Mouse (Mus musculus): ENCODE results near the gene Ergic2. TPM values are rescaled to one million over a fixed set of nuclear protein-coding genes. Genes with fewer than 3 reads are reported as not detected.

The Ergic2 gene
- total RNA-seq (2021): 10 to 100 TPM; 79.9 to 81.0 TPM

DNA sequence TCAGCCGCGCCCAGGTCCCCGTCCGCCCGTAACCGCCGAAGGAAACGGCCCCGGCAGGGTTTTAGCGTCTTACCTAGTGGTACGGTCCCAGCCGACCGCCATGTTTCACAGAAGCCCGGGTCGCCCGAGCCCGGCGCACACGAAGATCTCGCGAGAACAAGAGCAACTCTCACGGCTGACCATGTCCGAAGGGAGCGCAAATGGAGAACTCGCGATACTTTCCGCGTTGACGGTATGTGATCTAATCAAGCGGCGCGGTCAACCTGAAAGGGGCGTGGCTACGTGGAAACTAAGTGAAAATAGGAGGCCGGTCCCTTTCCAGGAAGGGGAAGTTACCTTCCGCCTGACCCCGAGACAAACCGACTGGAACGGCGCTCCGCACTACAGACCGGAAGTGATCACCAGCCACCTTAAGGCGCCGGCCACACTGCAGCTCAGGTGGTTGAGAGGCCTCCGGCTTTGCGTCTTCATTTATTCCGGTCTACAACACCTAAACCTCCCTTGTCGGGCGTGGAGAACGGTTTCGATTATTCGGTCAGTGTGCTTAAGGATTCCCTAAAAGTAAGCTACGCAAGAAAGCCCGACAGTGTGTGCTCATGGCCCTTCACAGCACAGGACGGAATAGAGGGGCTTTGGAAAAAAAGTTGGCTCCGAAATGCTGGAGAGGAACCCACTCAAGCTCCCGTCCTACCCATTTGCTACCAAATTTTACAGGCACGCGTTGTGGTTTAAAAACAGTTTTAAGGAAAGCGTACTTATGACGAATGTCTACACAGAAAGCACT lies at the start of gene Ergic2:
Gene Ergic2 (minus strand): TSS at position 478 of the 784 bp plus-strand sequence.
- DNase-seq: peak; percentile 97

DNA sequence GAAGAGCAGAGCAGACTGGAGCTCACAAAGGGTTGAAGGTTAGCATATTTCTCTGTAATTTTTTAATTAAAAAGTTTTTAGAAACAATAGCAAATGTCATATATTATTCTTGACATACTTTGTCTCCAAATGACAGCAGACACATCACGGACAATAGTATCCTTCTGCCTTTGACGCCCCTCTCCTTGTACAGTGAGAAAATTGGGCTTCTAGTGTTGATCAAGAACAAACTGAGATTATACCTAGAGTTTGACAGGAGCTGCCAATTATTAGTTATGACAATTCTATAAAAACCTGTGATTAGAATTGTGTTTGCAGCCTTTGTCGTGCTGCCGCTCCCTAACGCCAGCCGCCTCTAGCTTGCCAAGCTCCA lies 48.5 kb upstream of the Ergic2 start:
- DNase-seq: no peak

DNA sequence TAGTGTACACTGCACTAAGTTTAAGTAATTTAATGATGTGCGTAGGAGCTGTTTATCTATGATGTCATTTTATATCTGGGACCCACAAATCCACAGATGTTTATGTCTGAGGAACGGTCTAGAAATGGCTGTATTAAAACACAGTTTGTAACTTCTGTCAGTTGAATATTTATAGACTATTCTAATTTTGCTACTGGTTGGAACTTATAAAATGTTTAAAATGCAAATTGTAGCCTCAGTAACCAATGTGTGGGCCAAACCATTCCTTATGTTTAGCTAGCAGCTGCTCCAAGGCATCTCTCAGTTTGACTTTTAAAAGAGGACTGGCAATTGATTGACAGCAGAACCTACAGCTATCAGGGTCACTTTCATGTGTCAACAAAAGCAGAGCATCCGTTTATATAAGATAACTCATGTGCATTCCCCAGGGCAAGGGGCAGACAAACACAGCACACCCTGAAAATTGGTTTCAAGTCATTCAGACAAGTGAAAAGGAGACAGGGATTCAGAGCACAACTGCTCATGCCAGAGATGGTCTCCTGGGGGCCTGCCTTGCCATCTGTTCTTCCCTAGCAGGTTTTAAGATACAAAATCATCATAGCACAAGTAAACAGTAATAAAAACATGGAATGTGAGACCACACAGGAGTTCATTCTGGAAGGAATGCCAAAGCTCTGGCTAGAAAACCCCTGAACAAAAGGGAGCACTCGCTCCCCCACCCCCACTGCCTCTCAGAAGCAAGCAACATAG lies 48.0 kb upstream of the Ergic2 start:
- peak; percentile 16 for DNase-seq

DNA sequence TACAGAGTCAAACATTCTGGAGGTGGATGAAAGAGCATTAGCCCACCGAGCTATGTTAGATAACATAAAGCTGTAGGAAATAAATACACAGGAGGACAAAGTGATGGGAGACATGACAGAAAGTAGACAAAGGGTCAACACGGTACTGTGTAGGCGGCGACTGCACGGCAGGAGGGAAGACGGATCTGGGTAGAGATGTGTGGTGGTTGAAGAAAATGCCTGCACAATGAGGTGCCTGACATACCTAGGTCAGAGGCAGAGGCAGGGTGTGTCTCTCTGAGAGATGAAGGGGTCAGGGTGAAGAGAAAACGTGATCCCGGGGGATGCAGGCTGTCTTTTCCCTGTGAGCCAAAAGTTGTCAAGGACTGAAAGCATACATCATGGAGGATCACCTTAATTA lies 46.9 kb upstream of the Ergic2 start:
- DNase-seq: no peak

DNA sequence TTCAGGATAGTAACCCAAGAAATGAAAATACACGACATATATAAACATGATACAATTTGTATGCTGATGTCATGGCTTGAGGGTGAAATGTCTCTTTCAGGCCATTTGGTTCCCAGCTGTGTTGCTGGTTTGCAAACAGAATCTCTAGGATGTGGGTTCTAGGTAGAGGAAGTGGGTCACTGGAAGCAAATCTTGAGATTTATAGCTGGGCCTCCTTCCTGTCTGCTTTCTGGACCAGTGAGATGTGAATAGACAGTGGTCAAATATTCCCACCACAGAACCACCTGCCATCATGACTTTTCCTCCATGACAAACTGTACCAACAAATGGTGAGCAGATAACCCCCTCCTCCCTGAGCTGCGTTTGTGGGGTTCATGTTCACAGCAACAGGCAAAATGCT lies 45.6 kb upstream of the Ergic2 start:
- DNase-seq: no peak

DNA sequence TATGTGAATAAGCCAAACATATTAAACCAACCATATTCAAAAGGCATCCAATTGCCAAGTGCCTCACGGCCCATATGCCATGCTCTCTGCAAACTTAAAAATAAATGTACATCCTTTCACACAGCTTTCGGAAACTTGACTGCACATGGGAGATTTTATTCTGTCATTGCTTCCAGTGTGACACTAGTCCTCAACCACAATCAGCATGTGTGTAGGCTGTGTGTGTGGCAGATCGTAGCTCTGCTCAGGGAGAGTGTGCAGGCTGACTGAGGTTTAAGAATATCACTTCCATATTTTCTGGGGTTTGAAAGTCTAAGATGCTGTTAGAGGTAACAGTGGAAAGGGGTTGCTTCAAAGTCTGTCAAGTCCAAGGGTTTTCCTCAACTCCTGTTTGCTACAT lies 43.9 kb upstream of the Ergic2 start:
- DNase-seq: no peak

DNA sequence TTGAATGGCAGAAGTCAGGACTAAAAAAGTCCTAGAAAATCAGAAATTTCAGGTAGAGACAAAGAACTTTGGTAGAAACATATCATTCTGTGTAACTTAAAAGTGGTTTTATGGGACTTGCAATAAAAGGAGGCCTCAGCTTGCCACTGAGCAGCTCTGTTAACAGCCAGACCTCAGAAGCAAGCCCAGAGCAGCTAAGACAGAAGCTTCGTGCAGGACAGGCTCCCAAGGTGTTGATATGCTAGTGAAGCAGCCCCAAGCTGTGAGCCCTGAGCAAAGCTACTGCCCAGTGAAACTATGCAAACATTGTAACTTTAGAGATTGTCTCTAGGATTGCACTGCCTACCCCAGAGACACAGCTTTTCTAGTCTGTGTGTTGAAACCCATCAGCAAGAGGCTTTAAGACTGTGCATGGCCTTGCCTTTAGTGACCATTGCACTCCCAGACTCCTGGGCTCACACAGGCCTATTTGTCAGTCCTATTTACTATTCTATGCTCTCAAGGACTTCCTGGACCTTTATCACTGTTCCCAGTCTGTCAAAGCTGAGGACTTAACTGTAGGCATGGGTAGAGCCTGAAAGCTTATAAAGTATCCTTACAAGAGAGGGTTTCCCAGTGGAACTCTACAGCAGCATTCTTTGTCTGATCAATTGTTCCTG lies 43.4 kb upstream of the Ergic2 start:
- no peak for DNase-seq

DNA sequence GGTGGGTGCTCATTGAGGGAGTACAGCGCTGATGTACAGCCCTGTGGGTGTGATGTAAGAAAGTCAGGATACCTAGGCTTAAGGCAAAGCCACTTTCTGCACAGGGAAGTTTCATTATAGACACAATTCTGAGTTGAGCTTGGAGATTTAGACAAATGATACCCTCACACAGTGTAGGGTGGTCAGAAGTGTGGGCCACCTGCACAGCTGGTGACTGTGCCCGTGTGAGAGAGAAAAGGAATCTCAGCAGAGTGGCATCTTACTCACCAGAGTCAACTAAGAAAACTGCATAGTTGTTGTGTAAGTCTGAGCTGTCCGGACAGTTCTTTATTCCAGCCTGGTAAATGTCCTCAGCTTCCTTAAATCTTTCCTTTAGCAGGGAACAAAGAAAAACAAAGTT lies 37.0 kb upstream of the Ergic2 start:
- no peak for DNase-seq

DNA sequence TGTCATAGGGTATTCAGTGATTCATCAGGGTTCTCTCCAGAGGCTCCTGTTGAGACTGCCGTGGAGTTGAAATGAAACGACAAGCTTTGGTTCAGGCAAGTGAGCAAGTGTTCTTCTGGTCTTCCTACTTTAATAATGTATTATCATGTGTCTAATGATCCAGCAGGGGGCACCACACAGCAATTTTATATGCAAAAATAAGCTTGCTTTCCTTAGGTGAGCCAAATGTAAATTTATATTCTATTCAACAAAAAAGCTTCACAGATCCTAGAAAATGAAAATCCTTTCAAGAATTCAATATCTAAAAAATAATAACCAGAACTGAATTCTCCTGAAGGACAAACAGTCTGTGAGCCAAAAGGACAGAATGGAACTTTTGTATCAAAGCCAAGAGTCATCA lies 36.5 kb upstream of the Ergic2 start:
- peak; percentile 64 for DNase-seq

DNA sequence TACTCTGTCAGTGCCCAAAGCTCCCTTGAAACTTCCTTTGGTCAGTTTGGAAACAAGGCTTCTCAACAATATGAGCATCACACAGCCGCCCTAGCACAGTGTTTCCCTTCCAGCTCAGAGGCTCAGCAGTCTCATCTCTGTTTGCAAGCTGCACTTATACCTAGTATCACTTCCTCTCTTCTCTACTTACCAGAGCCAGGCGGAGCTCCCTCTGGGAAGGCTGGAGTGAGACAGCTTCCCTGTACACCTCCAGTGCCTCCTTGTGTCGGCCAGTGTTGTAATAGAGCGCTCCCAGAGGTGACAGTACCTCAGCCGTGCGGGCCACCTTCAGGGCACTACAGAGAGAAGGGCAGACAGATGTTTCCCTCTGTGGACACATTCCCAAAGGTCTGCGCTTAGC lies 34.4 kb upstream of the Ergic2 start:
- DNase-seq: no peak

DNA sequence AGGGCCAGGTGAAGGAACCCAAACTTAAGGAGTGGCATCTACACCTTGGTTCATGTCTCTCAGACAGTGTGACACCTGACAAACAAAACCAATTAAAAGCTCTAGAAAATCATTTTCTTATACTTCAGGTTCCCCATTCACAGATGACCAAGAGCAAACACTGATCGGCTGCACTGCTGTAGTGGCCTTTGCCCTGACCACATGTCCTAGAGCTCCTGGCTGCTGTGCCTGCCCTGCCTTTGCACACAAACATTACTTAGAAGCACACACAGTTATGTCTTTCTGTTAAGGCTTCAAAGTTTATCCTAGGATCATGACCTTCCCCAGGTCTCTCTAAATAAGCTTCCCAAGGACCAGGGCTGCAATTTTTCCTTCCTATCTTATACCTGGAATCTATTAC lies 32.7 kb upstream of the Ergic2 start:
- DNase-seq: no peak

DNA sequence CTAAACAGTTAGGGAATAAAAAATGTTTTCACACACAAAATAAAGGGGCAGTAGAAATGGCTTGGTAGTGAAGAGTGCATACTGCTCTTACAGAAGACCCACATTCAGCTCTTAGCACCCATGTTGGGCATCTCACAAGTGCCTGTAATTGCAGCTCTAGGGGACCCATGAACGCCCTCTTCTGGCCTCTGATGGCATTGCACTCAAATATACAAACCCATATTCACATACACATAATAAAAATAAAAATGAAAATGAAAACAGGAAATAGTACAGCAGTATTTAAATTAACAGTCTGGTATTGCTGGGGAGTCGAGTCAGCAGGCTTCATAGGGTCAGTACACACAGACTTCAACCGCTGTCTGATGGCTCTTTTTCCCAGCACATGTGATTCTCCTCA lies 30.1 kb upstream of the Ergic2 start:
- no peak for DNase-seq

DNA sequence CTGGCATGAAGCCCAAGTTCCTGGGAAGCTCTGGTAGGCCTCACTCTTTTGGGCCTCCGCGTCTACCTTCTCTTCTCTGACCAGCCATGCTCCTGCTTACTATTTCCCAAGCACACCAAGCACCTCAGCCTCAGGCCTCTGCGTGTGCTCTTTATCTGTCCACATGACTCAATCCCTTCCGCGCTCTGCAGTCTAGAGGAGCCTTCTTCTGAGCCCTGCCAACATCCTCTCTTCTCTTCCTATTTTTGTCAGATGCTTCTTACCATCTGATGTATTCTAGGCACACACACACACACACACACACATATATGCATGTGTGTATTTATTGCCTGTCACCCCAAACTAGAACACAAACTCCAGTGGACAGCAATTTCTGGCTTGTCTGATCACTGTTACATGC lies 29.5 kb upstream of the Ergic2 start:
- no peak for DNase-seq

DNA sequence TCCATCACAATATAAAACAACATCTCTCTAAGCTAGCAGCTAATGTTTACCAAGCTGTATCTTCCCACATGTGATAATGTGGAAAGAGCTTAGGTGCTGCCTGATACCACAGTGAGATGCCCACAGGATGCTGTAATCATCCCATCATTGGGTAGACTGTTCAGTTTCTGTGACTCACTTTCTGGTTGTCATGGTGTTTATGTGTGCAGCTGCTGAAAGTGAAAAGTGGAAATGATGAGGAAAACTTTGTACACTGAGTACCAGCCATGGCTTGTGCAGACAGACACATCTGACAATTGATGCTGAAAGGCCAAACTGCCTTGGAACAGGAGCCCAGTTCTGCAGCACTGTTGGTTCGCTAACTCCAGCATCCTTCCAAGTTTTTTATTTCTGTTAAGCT lies 27.1 kb upstream of the Ergic2 start:
- DNase-seq: no peak

DNA sequence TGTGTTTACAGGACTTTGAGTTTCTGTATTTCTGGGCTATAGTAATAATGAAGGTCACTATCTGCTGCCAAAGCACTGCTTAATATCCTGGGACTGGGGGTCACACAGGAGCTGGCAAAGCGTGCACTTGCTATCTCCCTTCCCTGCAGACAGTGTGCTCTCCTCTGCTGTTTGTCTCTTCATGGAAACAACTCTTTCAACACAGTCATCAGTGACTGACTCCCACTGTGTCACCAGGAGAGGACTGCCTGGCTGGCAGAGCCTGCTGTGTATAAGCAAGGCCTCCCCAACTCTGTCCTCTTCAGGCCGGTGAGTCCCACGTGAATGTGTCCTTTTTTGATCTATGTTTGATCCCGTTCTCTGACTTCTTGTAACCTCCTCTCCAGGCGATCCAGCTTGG lies 25.3 kb upstream of the Ergic2 start:
- DNase-seq: no peak

DNA sequence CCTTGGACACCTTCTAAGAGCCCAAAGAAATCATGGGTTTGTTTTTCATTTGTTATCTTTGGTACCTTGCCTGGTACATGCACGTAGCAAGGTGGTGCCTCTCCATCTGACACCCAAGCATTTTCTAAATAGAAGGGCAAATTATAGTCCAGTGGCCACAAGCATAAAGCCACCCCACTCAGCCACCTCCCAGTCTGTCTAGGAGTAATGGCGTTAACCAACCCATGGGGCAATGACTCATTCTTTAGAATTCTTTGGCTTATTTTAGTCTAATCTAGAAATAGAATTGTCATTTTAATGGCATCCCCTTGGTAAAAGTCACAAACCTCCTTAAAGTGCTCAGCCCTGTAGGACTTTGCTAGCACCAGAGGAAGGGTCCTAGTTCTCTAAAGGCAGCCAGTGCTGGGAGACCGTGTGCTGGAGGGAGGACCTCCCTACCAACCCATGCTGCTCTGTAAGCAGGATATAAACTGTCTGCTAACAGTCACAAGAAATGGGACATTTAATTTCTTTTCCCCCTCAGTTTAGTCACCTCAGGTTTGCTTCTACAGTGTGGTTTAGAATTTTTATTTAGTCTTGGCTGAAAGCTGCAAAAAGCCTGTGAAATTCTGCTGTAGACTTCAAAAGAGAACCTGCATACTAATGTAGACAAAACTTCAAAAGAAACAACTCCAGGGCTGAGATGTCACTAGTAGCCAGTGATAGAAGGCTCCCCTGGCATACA lies 22.1 kb upstream of the Ergic2 start:
- no peak for DNase-seq

DNA sequence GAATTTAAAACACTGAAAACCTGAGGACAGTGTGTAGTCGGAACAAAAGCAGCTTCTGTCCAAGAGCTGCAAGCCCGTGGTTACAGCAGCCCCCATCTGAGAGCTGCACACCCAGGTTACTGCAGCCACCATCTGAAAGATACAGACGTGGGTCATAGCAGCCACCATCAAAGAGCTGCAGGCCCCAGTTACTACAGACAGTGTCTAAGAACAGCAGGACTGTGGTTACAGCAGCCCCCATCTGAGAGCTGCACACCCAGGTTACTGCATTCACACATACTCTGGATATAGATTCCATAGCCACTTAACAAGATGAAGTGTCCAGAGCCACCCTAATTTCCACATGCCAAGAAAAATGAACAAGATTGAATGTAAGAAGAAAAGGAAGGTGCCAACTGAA lies 15.4 kb upstream of the Ergic2 start:
- DNase-seq: no peak

DNA sequence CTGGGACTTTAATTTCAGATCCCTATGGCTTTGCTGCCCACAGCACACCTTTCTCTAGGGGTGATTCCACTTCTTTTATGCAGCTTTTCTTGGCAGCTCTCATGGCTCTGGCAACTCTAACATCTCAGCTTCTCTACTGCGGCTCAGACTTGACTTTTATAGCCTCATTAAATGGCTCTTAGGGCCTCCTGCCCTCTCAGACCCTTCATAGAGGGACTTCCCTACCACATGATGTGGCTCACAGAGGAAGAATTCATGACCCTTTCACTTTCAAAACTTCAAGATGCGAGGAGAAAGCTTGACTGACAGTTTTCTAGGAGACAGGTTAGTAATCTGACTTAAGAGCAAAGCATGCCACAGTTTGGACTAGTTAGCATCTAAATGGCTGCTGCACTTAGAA lies 10.5 kb upstream of the Ergic2 start:
- DNase-seq: no peak

DNA sequence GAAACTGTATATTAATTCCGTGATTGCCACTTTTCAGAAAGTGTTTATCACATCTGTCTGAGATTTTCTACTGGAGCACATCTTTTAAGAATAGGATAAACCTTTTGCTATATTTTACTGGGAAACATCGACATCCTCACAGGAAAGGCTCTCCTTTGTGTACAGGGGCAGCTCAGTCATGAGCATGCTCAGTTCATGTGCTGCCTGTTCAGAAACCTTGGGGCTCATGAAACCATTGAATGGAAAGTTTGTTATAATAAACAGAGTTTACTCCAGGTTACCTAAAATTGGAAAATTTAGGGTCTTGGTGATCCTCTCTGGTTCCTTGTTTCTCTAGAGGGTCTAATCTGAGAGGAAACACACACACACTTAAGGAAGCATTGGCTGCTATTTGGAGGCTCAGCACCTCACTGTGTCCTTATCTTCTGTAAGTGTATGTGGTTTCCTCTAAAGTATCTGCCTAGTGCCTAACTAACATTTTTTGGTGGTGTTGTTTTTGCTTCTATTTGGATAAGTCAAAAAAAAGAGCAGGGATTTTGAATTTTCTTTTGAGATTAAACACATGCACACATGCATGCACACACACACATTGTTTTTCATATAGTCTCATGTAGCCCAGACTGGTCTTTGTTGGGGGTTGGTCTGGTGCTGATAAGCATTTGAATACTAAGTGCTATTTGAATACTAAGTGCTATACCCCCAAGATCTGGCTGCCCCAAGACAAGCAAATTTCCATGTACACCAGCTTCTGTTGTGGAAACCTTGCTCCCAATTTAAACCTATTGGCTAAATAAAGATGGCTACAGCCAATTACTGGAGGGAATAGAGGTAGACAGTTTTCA lies 6.3 kb upstream of the Ergic2 start:
- DNase-seq: no peak

DNA sequence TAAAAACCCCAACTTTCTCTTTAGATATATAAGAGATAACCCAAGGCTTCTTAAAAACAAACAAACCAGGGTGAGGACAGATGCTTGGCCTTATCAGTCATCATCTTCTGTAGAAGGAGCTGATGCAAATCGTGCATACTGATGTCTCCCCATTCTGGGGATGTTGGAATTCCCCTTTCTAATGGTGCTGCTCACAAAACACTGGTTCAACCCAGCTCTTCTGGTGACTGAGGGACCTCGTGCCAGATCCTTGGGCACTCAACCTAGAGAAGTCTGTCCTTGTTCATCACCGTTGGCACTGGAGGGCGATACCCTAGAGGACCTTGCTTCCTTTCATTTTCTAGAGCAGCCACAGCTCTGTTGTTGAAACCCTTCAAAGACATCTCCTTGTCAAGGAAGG lies 4.6 kb upstream of the Ergic2 start:
- DNase-seq: no peak

DNA sequence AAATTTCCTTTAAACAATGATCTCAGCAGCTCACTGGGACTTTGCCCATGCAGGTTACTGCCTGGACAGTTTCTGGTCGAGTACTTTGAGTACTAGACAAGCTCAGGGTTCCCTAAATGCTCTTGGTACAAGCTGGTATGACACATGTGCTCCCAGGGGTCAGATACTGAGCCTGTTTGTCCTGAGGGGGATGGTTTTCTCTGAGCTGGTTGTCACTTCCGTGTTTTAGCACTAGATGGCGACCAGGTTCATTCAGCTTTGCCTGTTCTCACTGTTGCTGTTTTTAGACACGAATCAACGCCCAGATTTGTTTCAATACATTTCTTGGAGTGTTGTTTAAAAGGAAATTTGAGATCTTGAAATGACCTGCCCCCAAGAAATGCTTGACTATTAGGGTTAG lies 2.6 kb upstream of the Ergic2 start:
- DNase-seq: peak; percentile 62

DNA sequence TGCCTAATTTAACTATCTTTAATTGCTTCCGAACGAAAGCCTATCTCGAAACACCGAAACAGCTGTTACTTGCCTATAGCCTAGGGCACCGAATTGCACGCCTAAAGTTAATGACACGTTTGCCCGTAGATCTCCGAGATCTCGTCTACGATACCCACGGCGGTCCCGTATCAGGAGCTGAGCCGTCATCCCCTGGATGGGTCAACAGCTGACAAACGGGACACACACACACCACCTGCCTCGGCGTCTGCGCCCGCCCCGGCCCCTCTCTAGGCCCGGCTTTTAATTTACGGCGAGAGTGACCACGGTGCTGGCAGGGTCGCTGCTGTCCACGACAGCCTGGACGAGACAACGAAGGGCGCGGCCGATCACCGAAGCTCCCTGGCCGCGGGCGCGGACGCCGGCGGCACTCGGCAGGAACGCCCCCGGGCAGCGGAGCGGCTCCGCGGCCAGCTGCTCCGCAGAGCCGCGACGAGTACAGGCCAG lies 740 bp downstream of the Ergic2 start:
- DNase-seq: no peak
